ENCODE assay signal across 8 mouse cellular contexts in the genomic region with DNA sequence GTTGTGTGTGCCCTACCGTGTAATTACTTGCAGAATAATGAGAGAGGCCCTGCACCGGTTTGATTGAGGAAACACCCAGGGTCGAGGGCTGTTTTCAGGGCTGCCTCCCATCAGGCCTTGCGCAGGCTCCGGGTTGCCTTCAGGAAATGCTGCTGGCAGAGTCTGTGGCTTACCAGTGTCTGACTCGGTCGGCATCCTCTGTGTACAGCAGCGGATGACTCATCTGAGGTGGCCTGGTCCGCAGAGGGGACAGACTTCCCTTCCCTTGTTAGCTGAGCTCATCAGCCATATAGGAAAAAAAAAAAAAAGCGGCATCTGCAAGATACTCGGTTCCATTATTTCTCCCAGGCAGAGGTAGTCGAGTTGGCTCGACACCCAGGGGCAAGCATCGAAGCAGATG.
DNase-seq lines count a peak whose midpoint lies in the region; ATAC-seq and TF ChIP-seq lines count a peak whose summit lies in the region.

No protein-coding gene starts in this region.

- H3K9me3 ChIP-seq in stomach, embryonic 15.5 days: no peaks in the 10 kb centered on the region

- peak overlapping the region; percentile 54 for H3K27ac ChIP-seq in cerebellum, adult 2 months (ENCODE audit: insufficient read depth, low read length)
- peak overlapping the region; percentile 31 for H3K27ac ChIP-seq in macrophage
- no peak overlapping the region for H3K27ac ChIP-seq in stomach, embryonic 15.5 days

- no peak overlapping the region for H3K4me2 ChIP-seq in stomach, embryonic 15.5 days

- H3K4me3 ChIP-seq in cerebellum, adult 2 months (replicated peaks; ENCODE audit: insufficient read depth, low read depth, low read length): peak overlapping the region; percentile 29
- no peak overlapping the region for H3K4me3 ChIP-seq in macrophage (ENCODE audit: inconsistent target)
- no peak overlapping the region for H3K4me3 ChIP-seq in stomach, embryonic 15.5 days (replicated peaks)

- peaks cover 96% of the 10 kb centered on the region for H3K79me2 ChIP-seq in macrophage (ENCODE audit: inconsistent target)

- H3K36me3 ChIP-seq in macrophage (ENCODE audit: inconsistent target): peaks cover 16% of the 10 kb centered on the region; the same call in 1 of the 2 replicates
- H3K36me3 ChIP-seq in stomach, embryonic 15.5 days: no peaks in the 10 kb centered on the region

- TF ChIP-seq CTCF in cerebellum, adult 2 months (IDR thresholded peaks at IDR 0.05; ENCODE audit: borderline replicate concordance, insufficient read depth, low read depth, low read length): no peak

- intact Hi-C loops in heart, postnatal 10 days (cut with DNase I): no loop called here

- H3K4me1 ChIP-seq in cerebellum, adult 2 months (ENCODE audit: control insufficient read depth, insufficient read depth, low read length): peaks cover 21% of the 10 kb centered on the region
- no peaks in the 10 kb centered on the region for H3K4me1 ChIP-seq in stomach, embryonic 15.5 days

- peak; percentile 52; the same call in 1 of the 2 replicates for ATAC-seq in stomach, embryonic 15.5 days (ENCODE audit: insufficient read depth, low FRiP score, low read depth)

- no peaks in the 10 kb centered on the region for H3K27me3 ChIP-seq in cerebellum, adult 2 months (ENCODE audit: control insufficient read depth, insufficient read depth, low read length)
- H3K27me3 ChIP-seq in stomach, embryonic 15.5 days (replicated peaks): no peaks in the 10 kb centered on the region

- no peak for TF ChIP-seq POLR2A in cerebellum, adult 2 months (IDR thresholded peaks at IDR 0.05; ENCODE audit: borderline replicate concordance, insufficient read depth, low read length)

- no peak overlapping the region for H3K9ac ChIP-seq in stomach, embryonic 15.5 days

- peak; percentile 85 to 88 for DNase-seq in adrenal gland, adult (ENCODE audit: inconsistent age in 2 of 2, low spot score in 1 of 2)
- no peak for DNase-seq in adrenal gland, postnatal 4 days (ENCODE audit: low spot score in 2 of 2)
- peak; percentile 98 for DNase-seq in 416B (ENCODE audit: low read depth)
- peak; percentile 73 to 88 for DNase-seq in cerebellum, adult 2 months
- DNase-seq in heart, postnatal 10 days: peak; percentile 68 to 77
- DNase-seq in kidney, postnatal 36 days: peak; percentile 71 to 75

- WGBS in cerebellum, adult 2 months: 3% methylated on average over 14 of the region's 14 CpGs
- 2% methylated on average over 14 of the region's 14 CpGs for WGBS in macrophage (ENCODE audit: missing documents)
- WGBS in stomach, embryonic 15.5 days: 67% methylated on average over 14 of the region's 14 CpGs

Comparison
In these comparisons a context has a peak if more than half of its experiments do, and no peak if none do; other contexts are left out.
1. DNase-seq: peak in adrenal gland, adult (2 of 2), 416B (single experiment), cerebellum, adult 2 months (2 of 2), heart, postnatal 10 days (2 of 2) and kidney, postnatal 36 days (2 of 2); none in adrenal gland, postnatal 4 days (0 of 2).